Mouse (Mus musculus): ENCODE results near the gene Acox3.

GRCm38 (mm10) chr5:35621114-35621513, 38.3 kb downstream of the Acox3 start:
- TF ChIP-seq ZNF384 (IDR thresholded peaks at IDR 0.05; ENCODE audit: low read depth, low read length) (no peak), HCFC1 (IDR thresholded peaks at IDR 0.05; ENCODE audit: borderline replicate concordance, insufficient read depth, low read length) (no peak), MAFK (IDR thresholded peaks at IDR 0.05; ENCODE audit: insufficient read depth, low read depth, low read length) (no peak), CHD2 (IDR thresholded peaks at IDR 0.05; ENCODE audit: low read depth, low read length) (no peak)

Measured in ES-E14 (cell line).